Mouse (Mus musculus) thymus, postnatal 0 days (tissue): ENCODE data around the gene Kcnd3. TPM values are rescaled to one million over a fixed set of nuclear protein-coding genes. Genes with fewer than 3 reads are reported as not detected.

Source experiments
- DNase-seq: peaks from one replicate; pipeline ENCODE4 v3.0.0-alpha.2; 2015; ENCODE audit warnings: low spot score
- polyA plus RNA-seq: library from polyadenylated mRNA; unstranded; fragments of >200 nt; fragmentation: Nextera tagmentation; extraction: Ambion mirVana; gene quantifications from 2 replicates; pipeline ENCODE4 v1.2.1, GENCODE M21; 2015

Kcnd3 gene
- polyA plus RNA-seq, 1 experiment from 2014 or later, result 0.05 TPM

DNA sequence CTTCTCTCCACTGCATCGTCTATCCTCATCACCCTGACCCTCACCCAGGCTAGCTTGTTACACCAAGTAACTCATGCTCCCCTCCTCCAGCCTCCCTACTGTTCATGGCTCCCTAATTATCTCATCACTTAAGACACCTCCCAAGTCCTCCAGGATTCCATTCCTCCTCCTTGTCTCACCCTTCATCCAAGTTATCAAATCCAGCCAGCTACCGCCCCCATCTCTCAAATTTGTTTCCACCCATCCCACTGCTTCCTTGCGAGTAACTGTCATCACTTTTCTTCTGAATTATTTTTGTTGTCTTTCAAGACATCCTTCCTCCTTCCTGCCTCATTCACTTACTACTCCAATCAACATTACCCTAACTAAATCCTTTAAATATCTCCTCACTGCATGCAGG lies 126.2 kb downstream of the Kcnd3 start:
- DNase-seq, result no peak

DNA sequence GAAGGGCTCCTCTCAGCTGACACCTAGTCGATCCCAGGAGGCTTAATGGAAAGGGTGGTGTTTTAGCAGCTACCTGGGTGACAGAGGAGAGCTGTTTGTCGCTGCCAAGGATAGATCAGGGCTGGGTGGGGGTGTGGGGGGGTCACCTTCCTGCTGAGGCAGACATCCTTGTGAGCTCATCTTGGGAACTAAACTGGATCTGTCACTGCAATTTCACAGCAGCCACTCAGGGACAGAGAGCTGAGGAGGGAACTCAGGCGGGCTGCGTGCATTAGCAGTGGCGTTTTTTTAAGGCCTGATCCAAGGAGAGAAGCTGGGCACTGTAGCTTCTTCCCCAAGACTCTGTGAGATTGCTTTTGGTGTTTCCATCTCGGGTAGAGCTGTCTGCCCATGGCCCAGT lies 129.0 kb downstream of the Kcnd3 start:
- DNase-seq, result no peak

DNA sequence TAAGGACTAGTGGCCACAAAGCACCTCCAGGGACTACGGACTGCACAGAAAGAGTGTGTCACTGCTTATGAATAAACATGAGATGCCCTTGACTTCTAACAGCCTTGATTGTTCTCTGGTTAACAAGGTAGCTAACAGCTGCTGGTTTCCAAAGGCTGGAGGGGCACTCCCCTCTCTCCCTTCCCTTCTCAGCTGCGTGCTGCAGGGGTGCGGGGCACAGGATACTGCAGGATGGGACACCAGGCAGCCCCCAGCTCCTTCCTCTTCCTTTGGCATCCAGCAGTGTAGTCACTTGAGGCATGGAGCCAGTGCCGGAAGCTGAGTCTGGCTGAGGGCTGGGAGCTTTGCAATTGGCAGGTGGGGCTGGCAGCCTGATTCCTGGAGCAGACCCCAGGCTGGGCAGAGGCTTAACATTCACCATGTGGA lies 133.6 kb downstream of the Kcnd3 start:
- no peak for DNase-seq

DNA sequence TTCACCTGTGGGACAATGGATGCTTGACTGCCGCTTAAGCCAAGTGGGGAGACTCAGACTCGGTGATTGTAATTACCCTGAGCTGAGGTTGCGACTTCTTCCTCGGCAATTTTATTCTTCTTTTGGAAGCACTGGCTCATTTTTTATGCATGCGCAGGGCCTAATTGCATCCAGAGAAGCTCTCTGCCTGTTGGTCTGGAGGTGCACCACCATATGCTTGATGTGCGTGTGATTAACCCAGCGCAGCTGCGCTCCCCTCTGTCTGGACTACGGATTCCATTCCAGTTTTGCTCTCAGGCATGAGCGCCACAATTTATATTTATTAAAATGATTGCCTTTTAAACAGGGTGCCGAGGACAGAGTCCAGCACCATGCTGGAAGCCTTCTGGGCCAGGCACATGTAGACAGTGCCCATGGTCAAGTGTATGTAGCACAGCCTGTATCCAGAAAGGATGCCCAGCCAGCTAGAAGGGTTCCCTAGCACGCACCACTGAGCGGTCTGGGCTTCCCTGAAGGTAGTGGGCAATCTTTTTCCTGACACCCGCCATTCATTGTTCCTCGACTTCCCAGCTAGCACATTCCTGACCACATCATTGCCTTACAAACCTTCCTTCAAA lies 138.0 kb downstream of the Kcnd3 start:
- no peak for DNase-seq

DNA sequence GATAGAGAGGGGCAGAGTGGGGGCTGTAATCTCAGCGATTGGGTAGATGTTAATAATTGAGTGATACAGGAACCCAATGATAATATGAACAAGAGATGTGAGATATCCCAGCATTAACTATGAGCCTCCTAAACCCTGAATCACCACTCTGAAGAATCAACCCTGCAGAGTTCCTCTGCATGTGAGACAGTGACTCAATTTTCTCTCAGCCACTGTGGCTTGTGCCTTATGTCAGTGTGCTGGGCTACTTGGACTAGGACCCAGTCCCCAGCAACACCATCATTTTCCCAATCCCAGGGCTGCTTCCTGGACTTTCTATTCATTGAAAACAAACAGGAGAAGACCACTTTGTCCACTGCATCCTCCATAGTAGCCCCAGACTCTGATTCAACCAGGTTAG lies 139.6 kb downstream of the Kcnd3 start:
- no peak for DNase-seq

DNA sequence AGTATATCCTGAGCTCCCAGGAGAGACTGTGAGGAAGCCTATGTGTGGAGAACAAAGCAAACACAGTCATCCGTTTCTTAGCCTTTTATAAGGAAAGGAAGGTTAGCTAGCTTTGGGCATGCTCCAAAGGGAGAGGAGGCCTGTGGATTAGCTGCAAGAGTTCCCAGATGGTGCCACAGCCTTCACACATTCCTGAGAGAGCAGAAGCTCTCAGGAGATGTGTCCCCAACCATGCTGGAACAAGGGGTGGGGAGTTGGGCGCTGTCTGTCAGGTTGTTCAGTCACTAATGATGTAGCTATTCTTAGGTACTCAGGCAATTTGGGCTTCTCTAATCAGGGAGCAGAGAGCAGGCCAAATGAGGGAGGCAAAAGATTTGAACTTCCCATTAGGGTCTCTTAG lies 140.1 kb downstream of the Kcnd3 start:
- no peak for DNase-seq

- DNase-seq, result no peak
Measured at GRCm38 (mm10) chr3:105600483-105600882, 148.4 kb downstream of the Kcnd3 start.

DNA sequence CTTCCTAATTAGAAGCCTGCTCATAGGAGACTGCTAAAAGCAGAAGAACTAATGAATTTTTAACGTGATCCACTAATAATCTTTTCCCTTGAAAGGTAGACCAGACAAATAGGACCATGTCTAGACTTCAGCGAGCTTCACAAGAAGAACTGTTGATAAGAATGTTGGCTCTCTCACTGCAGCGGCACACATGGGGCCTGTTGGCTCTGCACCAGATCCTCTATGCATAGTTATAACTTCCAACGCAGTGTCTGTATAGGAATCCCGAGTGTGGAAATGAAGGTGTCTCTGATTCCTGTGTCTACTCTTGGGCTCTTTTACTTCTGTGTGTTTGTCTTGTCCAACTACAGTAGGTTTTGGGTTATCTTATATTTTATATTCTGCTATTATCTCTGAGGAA lies 150.8 kb downstream of the Kcnd3 start:
- DNase-seq, result no peak

DNA sequence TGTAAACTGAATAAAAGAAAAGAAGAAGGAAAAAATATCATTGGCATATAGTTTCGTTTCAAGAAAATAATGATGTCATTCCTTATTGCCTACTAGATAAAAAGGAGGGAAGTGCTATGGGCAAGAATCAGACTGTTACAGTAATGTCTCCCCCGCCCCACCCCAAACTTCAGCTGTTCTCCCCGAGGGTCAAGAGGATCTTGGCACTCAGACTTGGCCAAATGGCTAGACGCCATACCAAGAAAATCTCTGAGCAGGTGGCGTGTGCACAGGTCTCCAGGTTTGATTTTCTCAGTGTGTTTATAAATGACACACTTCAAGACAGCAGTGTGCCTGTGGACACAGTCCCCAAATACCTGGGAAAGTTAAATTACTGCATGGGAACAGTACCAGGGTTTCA lies 153.6 kb downstream of the Kcnd3 start:
- no peak for DNase-seq

GRCm38 (mm10) chr3:105608857-105609256 lies 156.7 kb downstream of the Kcnd3 start:
- no peak for DNase-seq

- DNase-seq, result no peak
Measured at GRCm38 (mm10) chr3:105611531-105612422, 159.6 kb downstream of the Kcnd3 start.

DNA sequence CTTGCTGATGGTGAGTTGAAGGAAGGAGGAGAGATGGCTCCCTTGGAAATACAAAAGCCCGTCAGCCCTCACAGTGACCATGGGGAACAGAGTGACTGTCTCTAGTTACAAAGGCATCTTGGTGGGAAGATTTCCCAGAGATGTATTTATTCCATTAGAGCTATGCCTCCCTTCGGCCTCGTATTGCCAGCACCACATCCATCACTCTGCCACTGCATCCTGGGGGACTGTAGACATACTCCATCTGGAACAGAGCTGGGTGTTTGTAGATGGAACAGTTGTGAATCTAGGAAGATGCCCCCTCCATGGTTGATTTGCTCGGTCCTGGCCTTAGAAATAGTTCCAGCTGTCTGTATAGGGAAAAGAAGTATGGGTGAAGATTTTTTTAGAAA lies 160.3 kb downstream of the Kcnd3 start:
- DNase-seq, result no peak

- no peak for DNase-seq
Measured at GRCm38 (mm10) chr3:105616861-105617743, 165.0 kb downstream of the Kcnd3 start.

DNA sequence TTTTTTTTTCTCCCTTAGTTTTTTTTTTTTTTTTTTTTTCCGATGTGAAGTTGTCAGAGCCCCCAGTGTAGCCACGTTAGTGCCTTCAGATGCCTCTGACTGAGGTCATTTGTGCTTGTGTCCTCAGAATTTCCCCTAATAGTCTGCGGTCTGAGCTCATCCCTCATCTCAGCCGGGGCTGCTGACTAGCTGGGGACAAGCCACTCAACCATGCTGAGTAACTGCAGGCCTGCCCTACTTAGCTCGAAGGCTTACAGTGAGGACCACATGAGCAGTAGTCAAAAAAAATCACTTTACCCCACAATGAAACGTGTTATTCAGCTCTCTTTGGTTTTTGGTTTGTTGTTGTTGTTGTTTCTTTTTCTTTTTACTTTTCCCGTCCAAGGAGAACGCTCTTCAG lies 169.0 kb downstream of the Kcnd3 start:
- DNase-seq, result no peak

DNA sequence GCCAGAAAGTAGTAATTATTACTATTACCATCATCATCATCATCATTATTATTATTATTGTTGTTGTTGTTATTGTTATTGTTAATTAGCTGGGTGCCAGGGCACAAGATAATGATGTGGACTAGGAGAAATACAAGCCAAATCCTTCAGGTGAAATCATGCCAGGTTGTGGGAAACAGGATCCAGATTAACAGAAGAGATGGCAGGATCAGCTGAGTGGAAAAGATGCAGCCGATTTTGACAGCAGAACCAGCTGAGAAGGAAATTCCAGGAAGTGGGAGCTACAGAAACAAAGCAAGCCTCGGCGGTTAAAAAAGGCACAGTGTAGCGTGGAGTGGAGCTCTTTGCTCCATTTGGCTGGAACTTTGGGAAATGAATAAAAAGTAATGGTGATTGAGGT lies 171.0 kb downstream of the Kcnd3 start:
- DNase-seq, result no peak

GRCm38 (mm10) chr3:105625961-105626360 lies 173.8 kb downstream of the Kcnd3 start:
- DNase-seq, result no peak

- DNase-seq, result no peak
Measured at GRCm38 (mm10) chr3:105627258-105627657, 175.1 kb downstream of the Kcnd3 start.

- no peak for DNase-seq
Measured at GRCm38 (mm10) chr3:105632296-105632695, 180.2 kb downstream of the Kcnd3 start.

DNA sequence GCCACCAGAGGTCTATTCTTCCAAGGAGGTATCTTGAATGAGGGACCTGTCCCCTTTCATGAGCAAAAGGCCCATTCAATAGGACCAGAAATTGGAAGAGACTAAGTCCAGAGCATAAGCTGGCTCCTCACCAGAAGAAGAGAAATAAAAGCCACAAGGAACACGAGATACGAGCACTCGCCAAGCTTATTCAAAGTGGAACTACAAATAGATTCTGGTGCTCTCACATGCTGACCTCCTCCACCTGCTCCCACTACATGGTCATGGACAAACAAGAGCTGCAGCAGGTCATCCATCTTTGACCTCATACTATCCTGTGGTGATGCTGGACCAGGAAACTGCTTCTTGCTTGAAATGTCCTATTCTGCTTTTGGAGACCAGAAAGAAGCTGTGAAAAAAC lies 180.9 kb downstream of the Kcnd3 start:
- no peak for DNase-seq

DNA sequence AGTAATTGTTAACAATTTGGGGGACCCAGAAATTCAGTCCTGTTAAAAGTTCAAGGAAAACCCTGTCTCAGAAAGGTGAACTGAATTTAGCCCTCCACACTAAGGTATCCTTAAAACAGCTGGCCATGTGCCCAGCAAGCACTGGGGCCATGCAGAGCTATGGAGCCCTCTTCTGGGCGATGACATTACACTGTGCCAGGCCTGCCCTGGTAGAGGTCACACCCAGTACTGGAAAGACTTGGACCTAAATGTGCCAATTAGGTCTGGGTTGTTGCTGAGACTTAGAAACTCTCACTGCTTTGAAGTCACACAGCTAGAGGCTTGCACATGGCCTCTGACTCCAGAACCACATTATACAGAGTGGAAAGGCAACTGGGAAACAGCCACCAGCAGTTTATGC lies 190.1 kb downstream of the Kcnd3 start:
- DNase-seq, result no peak

GRCm38 (mm10) chr3:105643566-105643965 lies 191.4 kb downstream of the Kcnd3 start:
- DNase-seq, result no peak
